Mouse (Mus musculus) gastrocnemius, postnatal 36 days (tissue): ENCODE measurements around the gene Selenoo. TPM values are rescaled to one million over a fixed set of nuclear protein-coding genes. Genes with fewer than 3 reads are reported as not detected.
A peak's percentile ranks its signal among the peaks of the same experiment; 100 is the strongest.

Experiments used
- DNase-seq, 2 experiments: peaks; one replicate each; pipeline ENCODE4 v3.0.0; 2022
- intact Hi-C: fragments of 180-260 bp; cut with DNase I; formaldehyde crosslinking; loops from one replicate; pipeline ENCODE4 v1.15.1; 2025
- total RNA-seq, 2 experiments: library from RNA; stranded (reverse); gene quantifications; 2 replicates each; pipeline ENCODE4 v1.2.3; 2021

The Selenoo gene
- total RNA-seq, 2 experiments from 2014 or later: 12.5 to 14.4 TPM

DNA sequence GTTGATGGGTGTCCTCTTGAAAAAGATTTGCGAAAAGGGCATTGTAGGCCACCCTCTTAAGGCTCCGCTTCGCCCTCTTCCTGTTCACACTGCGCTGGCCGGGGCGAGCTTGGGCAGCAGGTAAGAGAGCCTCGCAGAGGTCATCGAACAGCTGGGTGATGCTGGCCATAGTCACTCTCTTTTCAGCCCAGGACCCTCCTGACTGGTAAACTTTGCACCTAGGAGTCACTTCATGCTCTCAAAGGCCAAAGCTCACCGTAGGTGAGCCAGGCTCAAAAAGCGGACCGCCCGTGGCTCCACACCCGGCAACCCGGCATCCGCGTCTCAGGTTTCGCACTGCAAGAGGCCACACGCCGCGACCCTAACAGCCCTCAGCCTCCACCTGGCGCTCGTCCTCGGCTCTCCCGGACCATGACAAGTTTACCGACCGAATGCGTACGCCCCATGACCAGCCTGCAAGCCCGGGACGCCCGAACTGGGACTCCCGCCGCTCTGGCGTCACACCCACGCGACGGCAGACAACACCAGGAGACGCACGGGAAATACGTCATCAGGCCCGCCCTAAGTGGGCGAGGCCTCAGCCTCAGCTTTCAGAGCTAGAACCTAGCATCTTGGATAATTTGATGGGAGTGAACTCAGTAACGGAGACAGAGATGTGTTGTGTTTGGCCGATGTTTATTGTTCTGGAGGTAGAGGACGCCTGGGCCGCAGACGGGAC lies 33.9 kb downstream of the Selenoo start, which contains the start of gene Tubgcp6:
TSS of gene Tubgcp6 (minus strand) at position 464 of the 718 bp plus-strand sequence.
- intact Hi-C loops: loop anchor here (5.0 kb wide), 2 partner anchors 46 to 89 kb away; partner anchors contain the start of genes Ppp6r2 and Trabd
- DNase-seq: peak; percentile 89 to 94

DNA sequence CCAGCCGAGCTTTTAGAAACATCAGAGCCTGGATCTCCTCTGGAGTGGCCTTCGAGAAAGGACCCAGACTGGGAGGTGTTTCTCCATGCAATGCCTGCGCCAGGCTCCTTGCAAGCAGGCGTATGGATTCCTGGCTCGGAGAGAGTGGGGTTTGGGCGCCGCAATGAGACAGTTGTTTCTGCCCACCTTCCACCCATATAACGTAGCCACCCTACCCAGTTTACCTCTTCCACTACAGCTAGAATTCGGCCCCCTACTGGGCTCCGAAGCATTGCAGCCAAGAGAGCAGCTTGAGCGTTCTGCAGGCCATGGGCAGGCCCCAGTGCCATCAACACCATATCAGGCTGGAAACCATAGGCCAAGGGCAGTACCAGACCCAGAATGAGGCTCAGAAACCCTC lies 34.7 kb downstream of the Selenoo start:
- no peak for DNase-seq
- intact Hi-C loops: loop anchor here (5.0 kb wide), 2 partner anchors 46 to 89 kb away; partner anchors contain the start of genes Ppp6r2 and Trabd

DNA sequence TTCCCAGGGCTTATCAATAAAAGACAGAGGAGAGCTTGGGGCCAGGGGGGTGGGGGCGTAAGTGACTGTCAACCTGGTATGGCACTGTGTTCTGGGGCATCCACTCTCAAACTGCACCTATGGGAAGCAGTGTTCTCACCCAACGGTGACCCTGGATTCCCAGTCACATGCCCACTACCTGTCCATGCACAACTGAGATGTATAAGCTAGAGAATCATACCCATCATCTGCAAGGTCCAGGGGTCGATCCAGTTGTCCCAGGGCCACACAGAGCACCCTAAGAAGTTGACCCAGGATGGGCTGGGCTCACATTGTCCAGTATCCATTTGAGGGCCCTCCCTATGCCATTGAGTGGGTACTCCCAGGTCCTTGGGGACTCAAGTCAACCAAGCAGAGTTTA lies 35.4 kb downstream of the Selenoo start:
- intact Hi-C loops: loop anchor here (5.0 kb wide), 2 partner anchors 47 to 88 kb away; partner anchors contain the start of genes Ppp6r2 and Trabd
- no peak for DNase-seq

DNA sequence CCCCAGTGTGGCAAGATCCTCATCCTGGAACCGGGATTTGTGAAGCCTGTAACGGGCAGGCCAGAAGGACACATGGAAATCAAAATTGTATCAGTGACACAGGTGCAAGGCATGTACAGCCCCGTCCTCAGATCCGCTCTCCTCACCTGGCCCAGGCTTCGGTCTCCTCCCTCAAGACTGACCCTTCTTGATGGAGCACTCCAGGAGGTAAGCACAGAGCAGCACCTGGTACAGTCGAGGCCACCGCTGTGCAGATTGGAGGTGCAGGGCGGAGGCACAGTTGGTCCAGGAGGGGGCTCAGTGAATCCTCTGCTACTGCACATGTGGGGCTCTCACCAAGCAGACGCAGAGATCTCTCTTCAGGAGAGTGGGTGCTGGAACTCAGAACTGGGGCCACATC lies 36.5 kb downstream of the Selenoo start:
- no peak for DNase-seq
- intact Hi-C loops: loop anchor here (5.0 kb wide), 1 partner anchor 227 kb away; no protein-coding TSS in a partner anchor

DNA sequence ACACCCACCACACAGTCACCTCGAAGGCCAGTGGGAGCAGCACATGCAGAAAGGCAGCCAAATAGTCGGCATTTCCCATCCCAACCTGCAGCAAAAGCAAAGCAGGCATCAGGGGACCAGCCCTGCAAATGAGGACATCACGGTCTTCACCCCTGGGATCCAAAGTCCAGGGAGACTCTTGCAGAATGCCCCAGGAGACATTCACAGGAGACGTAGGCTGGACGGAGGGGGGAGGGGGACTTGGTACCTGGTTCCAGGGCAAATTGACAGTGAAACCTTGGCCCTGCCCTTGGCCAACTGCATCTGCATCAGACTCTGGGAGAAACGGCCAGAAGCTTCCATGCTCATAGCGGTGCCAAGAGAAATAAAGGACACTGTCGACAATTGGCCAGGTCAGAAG lies 37.7 kb downstream of the Selenoo start:
- DNase-seq: no peak
- intact Hi-C loops: loop anchor here (5.0 kb wide), 1 partner anchor 226 kb away; no protein-coding TSS in a partner anchor

DNA sequence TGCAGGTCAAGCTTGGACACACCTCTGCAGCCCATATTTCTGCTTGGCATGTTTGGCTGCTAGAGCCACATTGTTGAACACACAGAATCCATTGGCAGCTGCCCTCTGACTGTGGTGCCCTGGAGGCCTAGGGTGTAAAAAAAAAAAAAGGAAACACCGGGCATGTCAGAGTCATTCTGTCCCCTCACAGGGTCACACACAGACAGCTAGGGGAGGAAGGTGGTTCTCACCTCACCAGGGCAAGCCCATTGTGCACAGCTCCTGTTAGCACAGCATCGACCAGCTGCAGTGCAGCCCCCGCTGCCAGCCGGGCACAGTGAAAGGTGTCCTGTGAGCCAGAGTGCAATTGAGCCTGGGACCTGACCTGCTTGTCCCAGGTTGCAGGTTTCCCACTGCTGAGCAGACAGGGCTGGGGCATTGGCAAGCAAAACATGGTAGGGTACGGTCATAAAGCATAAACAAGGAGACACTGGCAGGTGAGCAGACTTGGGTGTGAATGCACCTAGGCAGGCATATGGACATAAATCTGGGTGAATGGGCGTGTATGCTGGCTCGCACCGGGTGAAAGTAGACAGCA lies 38.6 kb downstream of the Selenoo start:
- intact Hi-C loops: loop anchor here (5.0 kb wide), 1 partner anchor 225 kb away; no protein-coding TSS in a partner anchor
- peak in 1 of 2 experiments; percentile 17 for DNase-seq

DNA sequence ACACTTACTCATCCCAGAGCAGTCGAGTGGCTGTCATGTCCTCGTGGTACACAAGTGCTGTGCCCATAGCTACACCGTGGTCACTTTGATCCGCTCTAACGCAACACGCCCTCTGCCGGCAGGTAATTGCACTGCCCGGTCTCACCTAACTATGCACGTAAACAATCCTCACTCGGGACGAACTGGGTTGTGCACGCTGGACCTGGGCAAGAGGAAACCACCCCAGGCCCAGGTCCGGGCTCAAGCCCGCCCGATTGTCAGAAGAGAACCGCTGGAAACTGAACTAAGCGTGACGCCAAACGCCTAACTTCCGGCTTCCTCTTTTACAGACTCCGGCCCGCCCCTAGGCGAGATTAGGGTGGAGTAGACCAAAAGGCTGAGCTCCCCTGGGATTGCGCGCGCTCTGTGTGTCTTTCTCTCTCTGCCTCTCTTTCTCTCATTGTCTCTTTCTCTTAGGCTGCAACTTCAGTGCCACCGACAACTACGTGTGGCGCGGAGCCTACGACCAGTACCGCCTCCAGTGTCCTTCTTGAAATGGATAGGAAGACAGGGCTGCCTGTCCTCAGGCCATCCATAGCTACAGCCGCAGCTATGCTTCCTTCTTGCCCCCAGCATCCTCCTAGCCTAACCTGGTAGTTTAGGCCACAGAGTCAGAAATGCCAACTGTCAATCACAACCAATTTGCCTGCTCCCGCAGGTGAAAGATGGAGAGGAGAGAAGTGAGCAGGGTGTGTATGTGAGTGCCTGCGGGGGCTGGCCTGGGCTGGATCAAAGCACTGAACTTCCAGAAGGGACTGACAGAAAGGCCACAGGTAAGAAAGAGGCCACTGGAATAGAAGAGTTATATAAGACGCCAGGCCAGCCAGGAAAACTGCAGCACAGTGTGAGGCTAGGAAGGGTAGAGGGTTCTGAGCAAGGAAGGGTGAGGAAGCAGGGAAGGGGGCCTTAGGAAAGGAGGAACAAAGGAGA lies 39.8 kb downstream of the Selenoo start, which contains the start of gene Hdac10:
TSS of gene Hdac10 (minus strand) at position 319 of the 969 bp plus-strand sequence.
- DNase-seq: peak; percentile 76 to 89
- intact Hi-C loops: loop anchor here (5.0 kb wide), 1 partner anchor 224 kb away; no protein-coding TSS in a partner anchor

DNA sequence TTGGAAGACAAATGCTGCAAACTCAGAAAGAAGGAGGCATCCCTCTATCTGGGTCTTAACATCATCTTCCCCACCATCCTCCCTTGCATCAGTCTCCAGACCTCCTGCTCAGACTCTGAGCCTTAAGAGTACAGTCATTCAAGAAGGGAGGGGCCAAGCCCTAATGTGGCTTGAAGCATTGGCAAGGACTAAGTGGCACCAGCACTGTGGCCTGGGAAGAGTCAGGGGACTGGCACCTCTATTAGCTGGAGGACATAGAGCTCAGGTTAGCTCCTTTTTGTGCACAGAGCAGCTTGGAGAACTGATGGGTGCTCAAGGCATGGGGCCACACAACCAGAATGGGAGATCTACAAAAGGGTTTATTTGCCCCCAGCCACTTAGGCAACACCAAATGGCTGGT lies 41.4 kb downstream of the Selenoo start:
- intact Hi-C loops: no loop called here
- DNase-seq: no peak

DNA sequence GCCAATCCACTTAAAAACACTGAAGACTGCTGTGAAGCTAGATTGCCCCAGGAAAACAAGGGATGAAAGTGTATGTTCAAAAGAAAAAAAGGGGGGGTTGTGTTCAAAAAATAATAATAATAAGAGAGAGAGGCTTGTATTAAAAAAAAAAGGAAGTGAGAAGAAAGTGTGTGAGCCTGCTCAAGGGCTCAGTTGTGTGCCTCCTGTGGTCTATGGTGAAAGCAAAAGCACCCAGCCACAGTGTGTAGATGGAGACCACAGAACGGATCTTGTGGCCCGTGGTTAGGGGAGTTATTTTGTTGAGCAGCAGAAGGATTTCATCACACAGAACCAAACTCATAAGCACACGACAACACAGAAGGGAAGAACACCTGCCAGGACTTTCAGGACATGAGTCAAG lies 42.4 kb downstream of the Selenoo start:
- intact Hi-C loops: no loop called here
- DNase-seq: no peak

DNA sequence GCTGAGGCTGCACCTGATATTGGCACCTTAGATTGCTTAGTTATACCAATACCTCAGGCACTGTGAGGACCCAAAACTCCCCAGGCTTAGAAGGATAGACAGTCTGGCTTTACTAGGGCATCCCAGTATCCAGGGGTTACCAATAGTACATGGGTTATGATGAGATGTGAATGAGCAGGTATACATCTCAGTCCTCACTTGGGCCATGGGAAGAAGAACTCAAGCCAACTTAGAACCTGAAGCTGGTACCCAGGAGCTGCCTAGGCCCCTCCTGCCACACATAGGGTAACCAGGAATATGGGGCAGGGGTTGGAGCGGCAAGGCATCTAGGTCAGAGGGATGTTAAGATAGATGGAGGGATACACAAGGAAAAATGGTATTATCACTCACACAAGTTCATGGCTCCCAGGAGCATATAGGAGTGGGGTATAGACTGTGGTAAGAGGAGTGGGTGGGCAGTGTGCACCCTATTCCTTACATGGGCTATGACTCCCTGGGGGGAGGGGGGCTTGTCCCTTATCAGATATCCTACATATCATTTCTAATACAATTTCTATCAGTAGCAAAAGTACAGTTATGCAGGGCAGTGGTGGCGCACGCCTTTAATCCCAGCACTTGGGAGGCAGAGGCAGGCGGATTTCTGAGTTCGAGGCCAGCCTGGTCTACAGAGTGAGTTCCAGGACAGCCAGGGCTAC lies 47.7 kb downstream of the Selenoo start:
- no peak for DNase-seq
- intact Hi-C loops: no loop called here

DNA sequence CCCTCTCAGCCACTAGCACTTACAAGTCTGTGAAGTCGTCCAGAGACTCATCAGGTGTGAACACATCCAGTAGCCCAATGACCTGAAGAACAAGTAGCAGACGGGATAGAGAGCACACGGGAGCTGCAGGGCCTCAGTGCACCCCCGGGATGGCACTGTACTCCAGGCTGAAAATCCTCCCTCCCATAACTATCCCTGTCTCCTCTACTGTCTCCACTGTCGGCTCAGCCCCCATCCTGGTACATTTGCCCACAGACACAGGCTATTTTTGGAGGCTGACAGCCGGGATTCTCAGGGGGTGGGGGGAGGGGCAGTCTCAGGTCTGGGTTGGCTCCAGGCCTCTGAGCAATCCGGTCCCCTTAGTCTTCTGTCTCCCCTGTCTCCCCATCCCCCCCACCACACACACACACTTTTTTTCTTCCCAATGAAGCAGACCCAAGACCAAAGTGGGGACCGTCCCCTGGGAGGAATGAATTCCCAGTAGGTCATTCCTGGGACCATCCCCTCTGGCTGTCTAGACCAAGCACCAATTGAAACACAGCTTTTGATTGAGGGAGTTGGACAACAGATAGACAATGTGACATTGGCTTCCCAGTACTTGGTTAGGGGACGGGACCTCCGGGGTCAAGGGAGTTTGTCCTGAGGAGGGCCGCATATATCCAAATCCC lies 48.6 kb downstream of the Selenoo start:
- intact Hi-C loops: no loop called here
- no peak for DNase-seq

DNA sequence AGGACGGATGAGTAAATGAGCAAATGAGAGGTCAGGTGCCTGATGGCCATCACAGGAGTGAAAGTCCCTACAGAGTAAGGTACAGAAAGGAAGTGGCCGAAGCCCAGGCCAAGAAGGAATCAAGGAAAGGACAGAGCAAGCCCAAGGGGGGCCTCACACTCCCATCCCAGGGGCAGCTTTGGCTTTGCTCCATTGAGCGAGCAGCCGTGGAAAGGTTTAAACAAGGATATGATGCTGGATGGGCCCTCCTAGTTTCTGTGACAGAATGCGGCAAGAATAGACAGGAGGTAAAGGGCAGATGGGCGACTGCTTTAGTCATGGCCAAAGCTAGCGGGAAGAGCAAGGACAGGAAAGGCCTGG lies 49.1 kb downstream of the Selenoo start:
- DNase-seq: no peak
- intact Hi-C loops: no loop called here

DNA sequence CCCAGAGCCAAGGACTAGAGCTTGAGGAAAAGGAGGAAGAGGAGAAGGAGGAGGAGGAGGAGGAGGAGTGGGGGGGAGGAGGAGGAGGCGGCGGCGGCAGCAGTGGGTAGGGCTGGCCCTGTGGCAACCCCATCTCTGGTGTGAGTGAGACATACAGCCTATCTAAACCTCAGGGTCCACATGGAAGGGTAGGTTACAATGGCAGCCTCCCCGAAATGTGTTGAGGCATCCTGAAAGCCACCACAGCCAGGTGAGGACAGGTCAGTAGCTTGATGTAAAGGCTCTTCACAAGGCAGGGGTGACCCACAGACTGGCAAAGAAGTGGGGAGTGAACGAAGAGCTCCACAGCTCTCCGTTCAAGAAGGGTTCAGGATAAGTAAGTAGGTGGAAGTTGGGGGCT lies 49.6 kb downstream of the Selenoo start:
- intact Hi-C loops: no loop called here

DNA sequence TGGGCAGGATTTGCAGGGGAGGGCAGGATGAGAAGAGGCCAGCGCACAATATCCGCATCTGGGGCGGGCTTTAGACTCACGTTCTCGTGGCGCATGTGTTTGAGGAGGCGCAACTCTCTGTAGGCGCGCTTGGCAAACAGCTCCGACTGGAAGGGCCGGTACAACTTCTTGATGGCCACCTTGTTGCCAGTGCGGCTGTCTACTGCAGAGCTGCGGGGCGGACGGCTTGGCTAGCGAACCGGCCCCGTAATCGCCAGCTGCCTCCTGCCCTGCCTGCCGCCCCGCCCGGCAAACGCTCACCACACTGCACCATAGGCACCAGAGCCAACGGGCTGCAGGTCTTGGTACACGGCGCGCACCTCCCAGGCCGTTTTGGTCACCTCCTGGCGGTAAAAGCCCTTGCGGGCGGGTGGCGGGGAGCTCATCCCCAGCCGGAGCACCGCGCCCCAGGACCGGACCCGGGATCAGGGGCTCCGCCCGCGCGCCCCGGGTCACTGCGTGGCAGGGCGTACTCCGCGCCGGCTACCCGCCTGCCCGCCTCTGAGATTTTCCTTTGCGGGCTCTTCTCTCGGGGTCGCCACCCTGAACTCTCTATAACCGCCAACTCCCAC lies 51.3 kb downstream of the Selenoo start:
- intact Hi-C loops: loop anchor here (5.0 kb wide), 1 partner anchor 37 kb away; no protein-coding TSS in a partner anchor

More for the DNA sequence above, 49.6 kb downstream of the Selenoo start:
- DNase-seq: no peak

DNA sequence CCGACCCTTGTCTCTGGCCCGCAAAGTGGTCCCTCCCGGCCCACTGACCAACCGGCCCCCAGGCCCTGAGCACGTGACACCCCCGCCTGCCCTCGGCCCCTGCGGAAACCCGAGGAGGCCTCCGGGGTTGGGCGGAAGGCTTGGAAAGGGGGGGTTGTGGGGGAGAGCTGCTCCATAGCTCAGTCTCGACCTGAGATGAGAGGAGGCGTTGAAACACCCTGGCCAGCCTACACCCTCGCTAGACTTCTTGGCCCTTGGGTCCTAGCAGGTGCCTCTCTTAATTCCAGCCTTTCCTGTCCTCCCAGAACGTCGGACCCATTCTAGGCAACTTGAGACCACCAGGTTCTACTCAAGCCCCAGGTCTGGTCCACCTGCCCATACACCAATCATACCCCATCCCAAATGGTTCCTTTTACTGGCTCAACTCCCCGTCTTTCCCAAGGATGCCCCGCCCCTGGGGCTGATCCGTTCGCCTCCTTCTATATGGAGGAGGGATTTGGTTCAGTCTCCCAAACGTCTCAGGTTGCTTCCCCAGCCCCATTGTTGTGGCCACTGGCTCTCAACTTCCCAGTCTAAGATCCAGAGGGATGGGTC lies 51.9 kb downstream of the Selenoo start, which contains the start of gene Mapk12:
TSS of gene Mapk12 (minus strand) at position 45 of the 594 bp plus-strand sequence.
- intact Hi-C loops: loop anchor here (5.0 kb wide), 1 partner anchor 37 kb away; no protein-coding TSS in a partner anchor
- DNase-seq: peak in 1 of 2 experiments; percentile 72

More for the DNA sequence above, 51.3 kb downstream of the Selenoo start:
- peak; percentile 52 to 70 for DNase-seq

DNA sequence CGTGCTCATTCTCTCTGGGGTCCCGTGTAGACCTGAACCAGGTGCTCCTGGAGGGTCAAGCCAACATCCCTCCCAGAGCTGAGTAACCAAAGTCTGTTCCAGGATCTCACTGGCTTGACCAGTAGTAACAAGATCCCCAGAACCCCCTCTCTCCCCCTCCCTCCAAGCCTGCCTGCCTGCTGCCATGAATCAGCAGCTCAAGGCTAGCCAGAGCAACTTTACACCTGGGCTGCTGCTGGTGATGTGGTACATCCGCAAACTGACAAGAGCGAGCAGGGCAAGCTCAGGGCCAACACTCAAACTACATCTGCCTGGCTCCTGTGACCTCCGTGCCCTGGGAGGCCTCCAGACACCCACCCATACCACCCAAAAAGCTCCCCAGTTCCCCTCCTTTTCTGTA lies 52.6 kb downstream of the Selenoo start:
- DNase-seq: peak in 1 of 2 experiments; percentile 42
- intact Hi-C loops: loop anchor here (5.0 kb wide), 1 partner anchor 36 kb away; no protein-coding TSS in a partner anchor

DNA sequence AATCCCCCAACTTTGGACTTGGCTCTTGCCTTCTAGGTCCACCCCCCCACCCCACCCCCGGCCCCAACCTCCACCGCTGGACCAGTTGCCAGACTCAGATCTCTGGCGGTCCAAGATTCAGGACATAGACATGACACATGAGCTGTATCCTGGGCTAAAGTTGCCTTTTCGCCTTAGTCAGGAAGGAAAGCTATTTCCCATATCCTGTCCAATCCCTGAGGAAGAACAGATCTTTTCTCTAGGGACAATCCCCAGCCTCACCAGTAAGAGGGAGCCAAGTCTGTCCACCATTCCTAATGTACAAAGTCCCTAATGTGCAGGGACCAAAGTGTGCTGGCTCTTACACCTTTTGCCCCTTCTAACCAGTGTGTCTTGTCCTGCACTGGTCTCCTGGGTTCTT lies 53.0 kb downstream of the Selenoo start:
- intact Hi-C loops: loop anchor here (5.0 kb wide), 1 partner anchor 35 kb away; no protein-coding TSS in a partner anchor
- no peak for DNase-seq

DNA sequence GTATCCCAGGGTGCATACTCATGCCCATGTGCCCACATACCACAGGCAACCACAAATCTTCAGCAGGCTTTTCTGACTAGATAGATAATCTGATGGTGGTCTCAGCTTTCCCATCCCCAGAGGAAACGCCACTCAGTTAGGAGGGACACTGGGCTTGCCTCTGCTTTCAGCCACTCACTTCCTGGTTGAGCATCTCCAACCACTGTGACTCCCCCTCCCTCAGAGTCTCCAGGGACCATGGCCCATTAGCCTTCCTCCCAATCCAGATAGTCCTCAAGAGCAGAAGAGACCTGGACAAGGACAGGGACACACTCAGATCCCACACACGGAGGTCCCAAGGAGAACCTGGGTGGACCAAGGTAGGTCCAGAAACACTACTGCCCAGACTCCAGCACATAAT lies 54.2 kb downstream of the Selenoo start:
- DNase-seq: no peak

More for the DNA sequence above, 54.2 kb downstream of the Selenoo start:
- intact Hi-C loops: loop anchor here (5.0 kb wide), 1 partner anchor 34 kb away; no protein-coding TSS in a partner anchor
